28 mouse cellular contexts compared by ENCODE assay signal in genomic region chr8:97254169-97254568, GRCm38 (mm10).
DNase-seq lines count a peak whose midpoint lies in the region; ATAC-seq lines count a peak whose summit lies in the region.
"Had no signal": no experiment of that assay in that cellular context is flagged by ENCODE, and none has a peak within 500 bp of the region (broad histone marks: within the 10 kb centered on the region; RNA-seq: fewer than 3 reads in every experiment).

No protein-coding gene starts in this region.

- peak; percentile 23 to 34 for DNase-seq in cerebellum, postnatal 10 days
- no peak for DNase-seq in cerebellum, adult 18-20 months
- peak; percentile 14 for DNase-seq in left cerebral cortex, postnatal 4 days
- DNase-seq in left cerebral cortex, postnatal 14 days (ENCODE audit: low spot score in 2 of 2), result no peak
- DNase-seq in midbrain, embryonic 14.5 days, result peak; percentile 25
- no peak for DNase-seq in midbrain, embryonic 11.5 days (ENCODE audit: low spot score, missing footprints)
- DNase-seq in neural tube, embryonic 10.5 days (ENCODE audit: extremely low spot score, low spot score), result no peak
- DNase-seq: adrenal gland, adult 8-10 months; adrenal gland, postnatal 25 days; cerebellum, adult 2 months; cerebellum, adult 9-11 months; cerebellum, postnatal 36 days; embryo, embryonic 11 days; gastrocnemius, postnatal 25 days; heart, adult 18-20 months; heart, postnatal 10 days; heart, postnatal 36 days had no signal

- H3K27me3 ChIP-seq in midbrain, embryonic 14.5 days (ENCODE audit: control insufficient read depth, insufficient read depth, low read length), result no peaks in the 10 kb centered on the region
- H3K27me3 ChIP-seq in midbrain, embryonic 11.5 days (ENCODE audit: control insufficient read depth, insufficient read depth, low read length), result no peaks in the 10 kb centered on the region
- no peaks in the 10 kb centered on the region for H3K27me3 ChIP-seq in neural tube, embryonic 14.5 days (ENCODE audit: control insufficient read depth, insufficient read depth, low read length)
- H3K27me3 ChIP-seq: embryonic facial prominence, embryonic 13.5 days; forebrain, embryonic 12.5 days; forebrain, embryonic 15.5 days; heart, embryonic 12.5 days; heart, embryonic 15.5 days; hindbrain, embryonic 15.5 days had no signal

- no peak overlapping the region for H3K4me2 ChIP-seq in midbrain, embryonic 14.5 days (ENCODE audit: low read length)
- no peak overlapping the region for H3K4me2 ChIP-seq in midbrain, embryonic 11.5 days
- H3K4me2 ChIP-seq in neural tube, embryonic 14.5 days (ENCODE audit: low read depth, low read length), result no peak overlapping the region
- H3K4me2 ChIP-seq: embryonic facial prominence, embryonic 13.5 days; forebrain, embryonic 12.5 days; forebrain, embryonic 15.5 days; heart, embryonic 12.5 days; heart, embryonic 15.5 days; hindbrain, embryonic 15.5 days had no signal

- intact Hi-C loops in left cerebral cortex, postnatal 4 days (cut with DNase I), result no loop called here
- intact Hi-C loops in left cerebral cortex, postnatal 14 days (cut with DNase I), result no loop called here

- H3K4me3 ChIP-seq in midbrain, embryonic 14.5 days (replicated peaks; ENCODE audit: low read depth, low read length), result no peak overlapping the region
- H3K4me3 ChIP-seq in midbrain, embryonic 11.5 days (ENCODE audit: low read depth, low read length), result no peak overlapping the region
- H3K4me3 ChIP-seq in neural tube, embryonic 14.5 days (ENCODE audit: low read depth, low read length), result no peak overlapping the region
- H3K4me3 ChIP-seq: embryonic facial prominence, embryonic 10.5 days; embryonic facial prominence, embryonic 13.5 days; erythroblast, embryonic 14.5 days; forebrain, embryonic 12.5 days; forebrain, embryonic 15.5 days; heart, embryonic 12.5 days; heart, embryonic 15.5 days; hindbrain, embryonic 10.5 days; hindbrain, embryonic 15.5 days had no signal

- H3K9ac ChIP-seq in midbrain, embryonic 14.5 days (replicated peaks; ENCODE audit: low read length), result no peak overlapping the region
- H3K9ac ChIP-seq in midbrain, embryonic 11.5 days (ENCODE audit: low read length), result no peak overlapping the region
- H3K9ac ChIP-seq in neural tube, embryonic 14.5 days (replicated peaks; ENCODE audit: low read depth, low read length), result no peak overlapping the region
- H3K9ac ChIP-seq: embryonic facial prominence, embryonic 13.5 days; forebrain, embryonic 12.5 days; forebrain, embryonic 15.5 days; heart, embryonic 12.5 days; heart, embryonic 15.5 days; hindbrain, embryonic 15.5 days had no signal

- no peak overlapping the region for H3K27ac ChIP-seq in midbrain, embryonic 14.5 days (replicated peaks; ENCODE audit: low read depth, low read length)
- no peak overlapping the region for H3K27ac ChIP-seq in midbrain, embryonic 11.5 days (ENCODE audit: low read depth, low read length)
- no peak overlapping the region for H3K27ac ChIP-seq in neural tube, embryonic 14.5 days (ENCODE audit: low read depth, low read length)
- H3K27ac ChIP-seq: embryonic facial prominence, embryonic 10.5 days; embryonic facial prominence, embryonic 13.5 days; forebrain, embryonic 12.5 days; forebrain, embryonic 15.5 days; heart, embryonic 15.5 days; hindbrain, embryonic 10.5 days; hindbrain, embryonic 15.5 days had no signal

- H3K36me3 ChIP-seq in midbrain, embryonic 14.5 days (ENCODE audit: control insufficient read depth, insufficient read depth, low read length), result no peaks in the 10 kb centered on the region
- H3K36me3 ChIP-seq in midbrain, embryonic 11.5 days (ENCODE audit: control insufficient read depth, insufficient read depth, low read length), result no peaks in the 10 kb centered on the region
- H3K36me3 ChIP-seq in neural tube, embryonic 14.5 days (ENCODE audit: control insufficient read depth, insufficient read depth, low read length), result no peaks in the 10 kb centered on the region
- H3K36me3 ChIP-seq: embryonic facial prominence, embryonic 10.5 days; embryonic facial prominence, embryonic 13.5 days; forebrain, embryonic 12.5 days; forebrain, embryonic 15.5 days; heart, embryonic 12.5 days; heart, embryonic 15.5 days; hindbrain, embryonic 10.5 days; hindbrain, embryonic 15.5 days had no signal

- no peaks in the 10 kb centered on the region for H3K9me3 ChIP-seq in midbrain, embryonic 14.5 days (ENCODE audit: control insufficient read depth, low read length)
- H3K9me3 ChIP-seq in midbrain, embryonic 11.5 days (ENCODE audit: control insufficient read depth, low read length), result no peaks in the 10 kb centered on the region
- no peaks in the 10 kb centered on the region for H3K9me3 ChIP-seq in neural tube, embryonic 14.5 days (ENCODE audit: control insufficient read depth, low read length)
- H3K9me3 ChIP-seq: embryonic facial prominence, embryonic 10.5 days; embryonic facial prominence, embryonic 13.5 days; forebrain, embryonic 12.5 days; forebrain, embryonic 15.5 days; heart, embryonic 12.5 days; heart, embryonic 15.5 days; hindbrain, embryonic 10.5 days; hindbrain, embryonic 15.5 days had no signal

- no peak for ATAC-seq in midbrain, embryonic 14.5 days (ENCODE audit: low FRiP score, low TSS enrichment)
- ATAC-seq in midbrain, embryonic 11.5 days (ENCODE audit: low FRiP score), result no peak
- 0 out of 2 replicates have a peak, but pooled peaks have one; percentile 38 for ATAC-seq in neural tube, embryonic 14.5 days (ENCODE audit: low read depth)
- ATAC-seq: activated CD4-positive, CD25-positive, alpha-beta regulatory T cell, adult 4 months; forebrain, embryonic 15.5 days had no signal

- H3K4me1 ChIP-seq in midbrain, embryonic 14.5 days (ENCODE audit: control insufficient read depth, insufficient read depth, low read length), result no peaks in the 10 kb centered on the region
- no peaks in the 10 kb centered on the region for H3K4me1 ChIP-seq in midbrain, embryonic 11.5 days (ENCODE audit: control insufficient read depth, insufficient read depth, low read length)
- no peaks in the 10 kb centered on the region for H3K4me1 ChIP-seq in neural tube, embryonic 14.5 days (ENCODE audit: control insufficient read depth, insufficient read depth, low read length)
- H3K4me1 ChIP-seq: embryonic facial prominence, embryonic 10.5 days; forebrain, embryonic 12.5 days; heart, embryonic 12.5 days; heart, embryonic 15.5 days; hindbrain, embryonic 10.5 days; hindbrain, embryonic 15.5 days had no signal

Comparison
In these comparisons a context has a peak if more than half of its experiments do, and no peak if none do; other contexts are left out.
1. DNase-seq: peak in cerebellum, postnatal 10 days (2 of 2), left cerebral cortex, postnatal 4 days (single experiment) and midbrain, embryonic 14.5 days (single experiment); none in cerebellum, adult 18-20 months (0 of 2), left cerebral cortex, postnatal 14 days (0 of 2), midbrain, embryonic 11.5 days (single experiment) and neural tube, embryonic 10.5 days (single experiment).